Mouse (Mus musculus): ENCODE measurements around the gene Fam13a. TPM values are rescaled to one million over a fixed set of nuclear protein-coding genes. Genes with fewer than 3 reads are reported as not detected.

The Fam13a gene
- total RNA-seq, 2 experiments from 2014 or later = 11.4 to 14.5 TPM

- DNase-seq (ENCODE audit: low spot score in 2 of 2) = no peak
Observed at GRCm38 (mm10) chr6:58937726-58938125, 86.6 kb downstream of the Fam13a start.

- no peak for DNase-seq (ENCODE audit: low spot score in 2 of 2)
Observed at GRCm38 (mm10) chr6:58934144-58934543, 90.2 kb downstream of the Fam13a start.

GRCm38 (mm10) chr6:58933189-58933913 lies 91.0 kb downstream of the Fam13a start:
- DNase-seq (ENCODE audit: low spot score in 2 of 2) = peak; percentile 60 to 73

- DNase-seq (ENCODE audit: low spot score in 2 of 2) = no peak
Observed at GRCm38 (mm10) chr6:58932515-58933188, 91.7 kb downstream of the Fam13a start.

GRCm38 (mm10) chr6:58931149-58931548 lies 93.2 kb downstream of the Fam13a start:
- DNase-seq (ENCODE audit: low spot score in 2 of 2) = no peak

GRCm38 (mm10) chr6:58929911-58930431 lies 94.4 kb downstream of the Fam13a start:
- peak in 1 of 2 experiments; percentile 35 for DNase-seq (ENCODE audit: low spot score in 2 of 2)

GRCm38 (mm10) chr6:58927881-58928280 lies 96.5 kb downstream of the Fam13a start:
- DNase-seq (ENCODE audit: low spot score in 2 of 2) = no peak

- DNase-seq (ENCODE audit: low spot score in 2 of 2) = no peak
Observed at GRCm38 (mm10) chr6:58922511-58922910, 101.8 kb downstream of the Fam13a start.

GRCm38 (mm10) chr6:58921623-58922022 lies 102.7 kb downstream of the Fam13a start:
- DNase-seq (ENCODE audit: low spot score in 2 of 2) = no peak

GRCm38 (mm10) chr6:58920735-58921134 lies 103.6 kb downstream of the Fam13a start:
- DNase-seq (ENCODE audit: low spot score in 2 of 2) = no peak

GRCm38 (mm10) chr6:58916498-58916897 lies 107.9 kb downstream of the Fam13a start:
- no peak for DNase-seq (ENCODE audit: low spot score in 2 of 2)

- no peak for DNase-seq (ENCODE audit: low spot score in 2 of 2)
Observed at GRCm38 (mm10) chr6:58913971-58914370, 110.4 kb downstream of the Fam13a start.

GRCm38 (mm10) chr6:58913551-58913950 lies 110.8 kb downstream of the Fam13a start:
- DNase-seq (ENCODE audit: low spot score in 2 of 2) = no peak

GRCm38 (mm10) chr6:58912842-58913241 lies 111.5 kb downstream of the Fam13a start:
- DNase-seq (ENCODE audit: low spot score in 2 of 2) = no peak

GRCm38 (mm10) chr6:58907791-58908190 lies 116.6 kb downstream of the Fam13a start:
- no peak for DNase-seq (ENCODE audit: low spot score in 2 of 2)

GRCm38 (mm10) chr6:58907336-58907735 lies 117.0 kb downstream of the Fam13a start:
- no peak for DNase-seq (ENCODE audit: low spot score in 2 of 2)

- DNase-seq (ENCODE audit: low spot score in 2 of 2) = peak; percentile 71 to 86
Observed at GRCm38 (mm10) chr6:58906852-58907261, 117.5 kb downstream of the Fam13a start, which contains the start of gene Nap1l5. TSS of gene Nap1l5 (minus strand) at chr6:58907076.

GRCm38 (mm10) chr6:58904551-58904950 lies 119.8 kb downstream of the Fam13a start:
- no peak for DNase-seq (ENCODE audit: low spot score in 2 of 2)

- DNase-seq (ENCODE audit: low spot score in 2 of 2) = no peak
Observed at GRCm38 (mm10) chr6:58903171-58903570, 121.2 kb downstream of the Fam13a start.

GRCm38 (mm10) chr6:58900536-58900935 lies 123.8 kb downstream of the Fam13a start:
- DNase-seq (ENCODE audit: low spot score in 2 of 2) = no peak

- DNase-seq (ENCODE audit: low spot score in 2 of 2) = no peak
Observed at GRCm38 (mm10) chr6:58899076-58899475, 125.3 kb downstream of the Fam13a start.

- no peak for DNase-seq (ENCODE audit: low spot score in 2 of 2)
Observed at GRCm38 (mm10) chr6:58896648-58897047, 127.7 kb downstream of the Fam13a start.
